Mouse (Mus musculus) embryonic facial prominence, embryonic 12.5 days (tissue): ENCODE results near the gene Msi2. TPM values are rescaled to one million over a fixed set of nuclear protein-coding genes. Genes with fewer than 3 reads are reported as not detected.

Experiments used
- ATAC-seq: fragments of 200-750 bp; cut with Nextera tagmentation; 2 replicates; pipeline ENCODE4 v1.8.0; 2017; ENCODE audit not compliant: insufficient number of reproducible peaks, insufficient read depth, low FRiP score, low TSS enrichment
- H3K27ac ChIP-seq: fragments of 300-500 bp; sonication (generic); 2 replicates; pipeline ENCODE4 v1.5.1; 2016; ENCODE audit warnings: mild to moderate bottlenecking
- H3K27me3 ChIP-seq: fragments of 300-500 bp; sonication (generic); 2 replicates; pipeline ENCODE4 v1.6.1; 2016; ENCODE audit warnings: mild to moderate bottlenecking, moderate library complexity
- H3K36me3 ChIP-seq: fragments of 300-500 bp; sonication (generic); 2 replicates; pipeline ENCODE4 v1.6.1; 2016; ENCODE audit warnings: mild to moderate bottlenecking
- H3K4me1 ChIP-seq: fragments of 300-500 bp; sonication (generic); 2 replicates; pipeline ENCODE4 v1.6.1; 2016
- H3K4me2 ChIP-seq: fragments of 300-500 bp; sonication (generic); replicated peaks from 2 replicates; pipeline ENCODE4 v1.6.1; 2016; ENCODE audit warnings: mild to moderate bottlenecking, moderate library complexity
- H3K4me3 ChIP-seq: fragments of 300-500 bp; sonication (generic); 2 replicates; pipeline ENCODE4 v1.5.1; 2016; ENCODE audit warnings: mild to moderate bottlenecking
- H3K9ac ChIP-seq: fragments of 300-500 bp; sonication (generic); 2 replicates; pipeline ENCODE4 v1.6.1; 2016; ENCODE audit warnings: mild to moderate bottlenecking, moderate library complexity
- H3K9me3 ChIP-seq: fragments of 300-500 bp; sonication (generic); 2 replicates; pipeline ENCODE4 v1.6.1; 2016; ENCODE audit warnings: mild to moderate bottlenecking, moderate library complexity
- WGBS: fragments of 180-500 bp; shearing (Covaris S2); methylation state at CpG from one replicate; pipeline ENCODE4 v1.1.7; 2016; 5-methylcytosine and 5-hydroxymethylcytosine counted together
- polyA plus RNA-seq: library from polyadenylated mRNA; unstranded; fragments of >200 nt; fragmentation: Nextera tagmentation; extraction: Ambion mirVana; gene quantifications from 2 replicates; pipeline ENCODE4 v1.2.1, GENCODE M21; 2016

Gene Msi2
- polyA plus RNA-seq, 1 experiment from 2014 or later = 22.0 TPM

GRCm38 (mm10) chr11:88364231-88364630 lies 354.1 kb downstream of the Msi2 start:
- no peak overlapping the region for H3K4me3 ChIP-seq
- WGBS = 96% methylated on average over 3 of the region's 3 CpGs
- H3K27me3 ChIP-seq = no peaks in the 10 kb centered on the region
- H3K36me3 ChIP-seq = peaks cover 26% of the 10 kb centered on the region
- no peak overlapping the region; the same call in 1 of the 2 replicates for H3K27ac ChIP-seq
- no peaks in the 10 kb centered on the region for H3K4me1 ChIP-seq
- H3K9ac ChIP-seq = no peak overlapping the region
- no peaks in the 10 kb centered on the region for H3K9me3 ChIP-seq
- H3K4me2 ChIP-seq = no peak overlapping the region
- no peak for ATAC-seq

- Histone ChIP-seq H3K9me3 (no peaks in the 10 kb centered on the region), H3K4me1 (no peaks in the 10 kb centered on the region), H3K4me3 (no peak overlapping the region), H3K27ac (no peak overlapping the region), H3K27me3 (no peaks in the 10 kb centered on the region), H3K4me2 (no peak overlapping the region), H3K36me3 (peaks cover 26% of the 10 kb centered on the region), H3K9ac (no peak overlapping the region)
- WGBS = 85% methylated on average over 14 of the region's 14 CpGs
- ATAC-seq = no peak
These were observed 354.8 kb downstream of the Msi2 start for GRCm38 (mm10) chr11:88363481-88363880.

DNA sequence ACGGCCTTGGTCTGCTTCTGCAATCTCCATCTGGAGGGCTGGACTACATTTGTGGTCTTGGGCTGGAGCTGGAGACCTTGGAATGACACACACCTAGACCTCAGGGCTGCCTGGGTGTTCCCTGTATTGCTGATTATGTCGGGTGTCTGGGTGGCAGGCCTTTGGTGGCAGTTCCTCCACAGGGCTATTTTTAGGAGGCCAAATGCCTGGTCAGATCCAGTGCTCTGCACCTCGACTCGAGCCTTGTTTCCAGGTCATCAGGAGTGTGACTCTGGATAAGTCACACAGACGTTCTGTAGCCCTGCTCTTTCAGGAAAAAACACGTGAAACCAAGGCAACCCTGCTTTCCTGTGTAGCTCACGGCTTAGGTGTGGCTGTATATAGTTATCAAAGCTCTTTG lies 358.6 kb downstream of the Msi2 start:
- no peak for ATAC-seq
- no peaks in the 10 kb centered on the region for H3K27me3 ChIP-seq
- H3K4me2 ChIP-seq = no peak overlapping the region
- H3K9ac ChIP-seq = no peak overlapping the region
- H3K27ac ChIP-seq = no peak overlapping the region
- no peak overlapping the region for H3K4me3 ChIP-seq
- 86% methylated on average over 7 of the region's 7 CpGs for WGBS
- no peaks in the 10 kb centered on the region for H3K9me3 ChIP-seq
- H3K4me1 ChIP-seq = peaks cover 14% of the 10 kb centered on the region
- H3K36me3 ChIP-seq = peaks cover 21% of the 10 kb centered on the region; the same call in 1 of the 2 replicates

GRCm38 (mm10) chr11:88357325-88357724 lies 361.0 kb downstream of the Msi2 start:
- no peak for ATAC-seq
- WGBS = 46% methylated on average over 9 of the region's 9 CpGs
- no peak overlapping the region for H3K4me3 ChIP-seq
- peaks cover 14% of the 10 kb centered on the region for H3K4me1 ChIP-seq
- peak overlapping the region; percentile 30 for H3K27ac ChIP-seq
- H3K9ac ChIP-seq = no peak overlapping the region
- no peaks in the 10 kb centered on the region for H3K9me3 ChIP-seq
- H3K36me3 ChIP-seq = peaks cover 19% of the 10 kb centered on the region; the same call in 1 of the 2 replicates
- no peaks in the 10 kb centered on the region for H3K27me3 ChIP-seq
- H3K4me2 ChIP-seq = no peak overlapping the region

DNA sequence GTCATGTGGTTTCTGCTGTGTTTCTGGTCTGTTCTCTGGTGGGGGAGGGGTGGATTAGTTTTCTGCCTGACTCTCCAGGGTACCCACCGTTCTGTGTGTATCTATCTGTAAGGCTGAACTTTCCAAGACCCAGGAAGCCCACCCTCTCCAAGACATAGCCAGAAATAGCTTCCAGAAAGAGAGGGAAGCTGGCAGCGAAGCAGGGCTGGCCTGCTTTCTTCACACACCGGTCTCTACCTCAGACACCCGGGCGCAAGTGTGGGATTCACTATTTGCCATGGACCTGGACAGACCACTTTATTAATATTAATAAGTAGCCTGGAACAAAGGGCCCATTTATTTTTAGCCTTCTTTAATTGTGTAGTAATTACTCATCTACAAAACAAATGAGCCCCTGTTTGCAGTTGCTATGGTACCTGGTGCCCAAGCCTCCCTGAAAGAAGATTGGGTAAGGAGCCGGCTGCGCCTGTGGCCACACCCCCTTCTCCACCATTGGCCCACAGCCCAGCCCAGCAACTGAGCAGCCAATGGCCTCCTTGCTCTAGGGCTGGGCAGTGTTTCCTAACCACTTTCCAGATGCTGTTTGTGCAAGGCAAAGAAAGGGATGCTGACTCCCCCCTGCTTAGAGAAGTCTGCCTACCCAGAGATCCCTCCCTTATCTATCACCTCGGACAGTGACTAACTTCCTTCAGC lies 361.6 kb downstream of the Msi2 start:
- H3K4me3 ChIP-seq = no peak overlapping the region
- WGBS = 52% methylated on average over 8 of the region's 8 CpGs
- no peaks in the 10 kb centered on the region for H3K9me3 ChIP-seq
- H3K27me3 ChIP-seq = no peaks in the 10 kb centered on the region
- ATAC-seq = peak; percentile 85
- peaks cover 19% of the 10 kb centered on the region; the same call in 1 of the 2 replicates for H3K36me3 ChIP-seq
- H3K27ac ChIP-seq = peak overlapping the region; percentile 30
- H3K4me1 ChIP-seq = peaks cover 14% of the 10 kb centered on the region
- H3K9ac ChIP-seq = no peak overlapping the region
- H3K4me2 ChIP-seq = no peak overlapping the region

DNA sequence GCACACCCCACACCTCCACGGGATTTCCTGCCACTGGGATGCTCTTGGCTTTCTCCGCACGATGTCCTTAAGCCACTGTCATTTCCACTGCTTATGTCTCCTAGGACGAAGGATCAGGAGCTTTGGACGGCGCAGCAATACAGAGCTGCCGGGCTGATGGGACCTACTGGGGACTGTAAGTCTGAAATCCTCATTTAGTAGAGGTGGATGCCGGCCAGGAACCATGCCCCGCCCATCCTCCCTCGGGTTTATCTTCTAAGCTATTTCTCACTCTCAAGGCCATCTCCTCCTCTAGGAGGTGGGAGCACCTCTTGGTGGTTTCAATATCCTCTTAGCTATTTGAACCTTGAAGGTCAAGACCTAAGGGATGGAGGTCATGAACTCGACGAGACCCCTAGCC lies 362.3 kb downstream of the Msi2 start:
- Histone ChIP-seq H3K4me3 (no peak overlapping the region), H3K27ac (0 out of 2 replicates have a peak overlapping the region, but pooled peaks have one; percentile 30), H3K9me3 (no peaks in the 10 kb centered on the region), H3K27me3 (no peaks in the 10 kb centered on the region), H3K4me2 (no peak overlapping the region), H3K36me3 (peaks cover 16% of the 10 kb centered on the region; the same call in 1 of the 2 replicates), H3K9ac (no peak overlapping the region), H3K4me1 (peaks cover 14% of the 10 kb centered on the region)
- WGBS = 88% methylated on average over 12 of the region's 12 CpGs
- no peak for ATAC-seq

DNA sequence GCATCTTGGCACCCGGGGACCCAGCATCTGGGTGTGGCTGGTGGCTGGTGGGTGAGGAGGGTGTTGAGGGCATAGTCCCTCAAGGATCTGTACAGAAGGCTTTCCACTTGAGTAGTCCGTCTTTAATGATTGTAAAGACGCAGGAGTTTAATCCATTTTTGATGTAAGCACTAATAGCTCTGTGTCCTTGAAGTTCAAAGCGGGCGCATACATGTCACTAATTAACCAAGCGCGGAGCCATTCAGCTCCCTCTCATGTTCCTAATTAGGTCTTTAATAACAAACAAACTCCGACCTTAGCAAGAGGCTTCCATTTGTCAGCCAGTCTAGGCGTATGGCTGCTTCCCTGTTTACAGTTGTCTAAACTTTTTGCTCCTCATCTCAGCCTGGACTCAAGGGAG lies 363.5 kb downstream of the Msi2 start:
- no peaks in the 10 kb centered on the region for H3K27me3 ChIP-seq
- no peaks in the 10 kb centered on the region for H3K9me3 ChIP-seq
- no peak overlapping the region for H3K9ac ChIP-seq
- WGBS = 70% methylated on average over 9 of the region's 9 CpGs
- H3K4me1 ChIP-seq = peaks cover 14% of the 10 kb centered on the region
- peaks cover 12% of the 10 kb centered on the region; the same call in 1 of the 2 replicates for H3K36me3 ChIP-seq
- no peak overlapping the region for H3K27ac ChIP-seq
- no peak overlapping the region for H3K4me2 ChIP-seq
- ATAC-seq = no peak
- no peak overlapping the region for H3K4me3 ChIP-seq

DNA sequence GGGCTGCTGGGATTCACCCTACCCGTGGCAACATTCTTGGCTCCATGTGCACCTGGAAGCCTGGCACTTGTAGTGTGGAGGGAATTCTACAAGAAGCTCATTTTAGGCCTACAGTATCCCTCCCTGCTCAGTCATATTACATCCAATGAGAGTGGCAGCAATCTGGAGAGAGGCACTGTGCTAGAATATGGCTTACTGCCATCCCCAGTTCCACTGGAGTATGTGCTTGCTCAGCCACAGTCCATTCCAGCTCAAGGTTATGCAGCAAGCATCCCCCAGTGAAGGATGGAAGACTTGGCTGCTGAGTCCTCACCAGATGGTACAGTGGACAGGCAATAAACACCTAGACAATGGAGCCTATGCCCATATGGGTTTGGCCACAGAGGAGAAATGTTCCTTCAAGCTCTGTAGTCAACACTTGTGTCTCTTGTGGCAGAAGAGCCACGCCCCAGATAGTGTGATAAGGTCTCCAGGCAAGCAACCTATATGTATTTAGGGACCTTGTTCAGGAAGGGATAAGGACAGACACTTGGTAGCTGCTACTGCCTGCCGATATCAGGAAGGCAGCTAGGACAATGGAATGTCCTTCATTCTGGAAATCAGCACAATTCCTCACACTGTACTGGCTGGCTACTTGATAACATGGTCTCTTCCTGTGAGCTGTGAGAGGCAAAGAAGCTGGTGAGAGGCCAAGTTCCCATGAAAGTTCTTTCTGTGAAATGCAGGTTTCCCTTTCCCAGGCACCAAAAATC lies 366.4 kb downstream of the Msi2 start:
- ATAC-seq = no peak
- Histone ChIP-seq H3K36me3 (peaks cover 26% of the 10 kb centered on the region), H3K27ac (no peak overlapping the region), H3K9me3 (no peaks in the 10 kb centered on the region), H3K4me3 (no peak overlapping the region), H3K4me1 (peaks cover 9% of the 10 kb centered on the region), H3K27me3 (no peaks in the 10 kb centered on the region), H3K4me2 (no peak overlapping the region), H3K9ac (no peak overlapping the region)
- 80% methylated on average over 3 of the region's 3 CpGs for WGBS

DNA sequence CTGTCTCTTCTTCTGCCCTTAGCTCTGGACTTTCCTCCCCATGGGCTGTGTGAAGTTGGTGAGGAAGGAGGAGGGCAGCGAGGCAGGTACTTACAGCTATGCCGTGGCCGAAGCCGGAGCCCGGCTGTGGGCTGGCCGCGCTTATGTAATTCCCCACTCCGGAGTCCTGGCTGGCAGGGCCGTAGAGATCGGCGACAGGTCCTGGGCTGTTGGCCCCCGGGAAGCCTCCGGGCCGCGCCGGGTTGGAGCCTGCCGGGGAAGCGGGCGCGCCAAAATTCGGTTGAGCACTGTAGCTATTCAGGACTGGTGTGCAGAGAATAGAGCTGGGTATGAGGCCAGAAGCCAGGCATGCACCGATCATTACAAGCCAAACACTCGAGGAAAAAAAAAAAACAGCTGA lies 369.6 kb downstream of the Msi2 start:
- no peaks in the 10 kb centered on the region for H3K27me3 ChIP-seq
- no peaks in the 10 kb centered on the region for H3K9me3 ChIP-seq
- WGBS = 61% methylated on average over 23 of the region's 23 CpGs
- no peak overlapping the region for H3K9ac ChIP-seq
- H3K4me3 ChIP-seq = no peak overlapping the region
- H3K27ac ChIP-seq = 0 out of 2 replicates have a peak overlapping the region, but pooled peaks have one; percentile 5
- H3K4me1 ChIP-seq = no peaks in the 10 kb centered on the region
- ATAC-seq = no peak
- no peak overlapping the region for H3K4me2 ChIP-seq
- H3K36me3 ChIP-seq = peaks cover 20% of the 10 kb centered on the region

- no peak overlapping the region for H3K9ac ChIP-seq
- H3K27ac ChIP-seq = no peak overlapping the region
- ATAC-seq = no peak
- no peak overlapping the region for H3K4me2 ChIP-seq
- H3K4me3 ChIP-seq = no peak overlapping the region
- H3K27me3 ChIP-seq = no peaks in the 10 kb centered on the region
- peaks cover 20% of the 10 kb centered on the region for H3K36me3 ChIP-seq
- 68% methylated on average over 3 of the region's 3 CpGs for WGBS
- no peaks in the 10 kb centered on the region for H3K9me3 ChIP-seq
- no peaks in the 10 kb centered on the region for H3K4me1 ChIP-seq
These were observed 370.3 kb downstream of the Msi2 start for GRCm38 (mm10) chr11:88348056-88348455.

DNA sequence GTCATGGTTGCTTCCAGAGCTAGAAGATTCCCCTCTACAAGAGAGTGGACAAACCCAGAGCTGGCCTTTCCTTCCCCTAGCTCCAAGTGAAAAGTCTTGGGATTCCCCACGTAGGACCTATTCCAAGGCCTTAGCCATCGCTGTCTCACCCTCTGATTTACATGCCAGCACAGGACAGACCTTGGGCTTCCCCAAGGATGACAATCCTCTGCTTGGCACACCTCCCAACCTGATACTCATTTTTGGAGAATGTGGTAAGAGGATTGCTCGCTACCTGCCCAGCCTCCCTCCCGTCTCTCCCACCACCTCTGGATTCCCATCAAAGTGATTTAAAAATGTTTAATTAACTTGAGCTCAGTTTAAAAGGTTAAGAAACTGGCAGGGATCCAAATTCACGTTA lies 372.2 kb downstream of the Msi2 start:
- H3K36me3 ChIP-seq = peaks cover 20% of the 10 kb centered on the region
- H3K4me3 ChIP-seq = no peak overlapping the region
- no peaks in the 10 kb centered on the region for H3K27me3 ChIP-seq
- WGBS = 89% methylated on average over 5 of the region's 5 CpGs
- no peak for ATAC-seq
- no peaks in the 10 kb centered on the region for H3K4me1 ChIP-seq
- H3K9me3 ChIP-seq = no peaks in the 10 kb centered on the region
- H3K4me2 ChIP-seq = no peak overlapping the region
- no peak overlapping the region for H3K27ac ChIP-seq
- no peak overlapping the region for H3K9ac ChIP-seq

DNA sequence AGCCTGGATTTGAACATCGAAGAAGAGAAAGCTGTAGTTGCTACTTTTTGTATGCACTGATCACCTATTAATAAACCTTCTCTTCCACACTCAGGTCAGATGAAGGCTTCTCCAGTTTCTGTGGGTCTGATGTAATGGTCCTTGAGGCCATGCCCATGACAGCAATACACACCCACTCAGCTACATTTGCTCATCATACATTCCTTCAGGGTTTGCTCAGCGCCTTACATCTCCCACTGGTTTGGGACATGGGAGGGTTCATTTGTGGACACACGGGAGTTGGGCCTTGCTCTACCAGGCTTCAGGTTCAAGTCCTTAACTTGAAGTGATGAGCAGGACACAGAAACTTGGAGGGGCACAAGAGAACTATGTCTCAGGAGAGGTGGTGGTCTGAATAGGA lies 380.4 kb downstream of the Msi2 start:
- Histone ChIP-seq H3K9me3 (no peaks in the 10 kb centered on the region), H3K27me3 (no peaks in the 10 kb centered on the region), H3K9ac (no peak overlapping the region), H3K4me1 (no peaks in the 10 kb centered on the region; the same call in 1 of the 2 replicates), H3K4me3 (no peak overlapping the region), H3K36me3 (peaks cover 19% of the 10 kb centered on the region; the same call in 1 of the 2 replicates), H3K27ac (no peak overlapping the region), H3K4me2 (no peak overlapping the region)
- WGBS = 94% methylated on average over 3 of the region's 3 CpGs
- no peak for ATAC-seq
